ENCODE assay signal across 24 mouse cellular contexts in the genomic region with DNA sequence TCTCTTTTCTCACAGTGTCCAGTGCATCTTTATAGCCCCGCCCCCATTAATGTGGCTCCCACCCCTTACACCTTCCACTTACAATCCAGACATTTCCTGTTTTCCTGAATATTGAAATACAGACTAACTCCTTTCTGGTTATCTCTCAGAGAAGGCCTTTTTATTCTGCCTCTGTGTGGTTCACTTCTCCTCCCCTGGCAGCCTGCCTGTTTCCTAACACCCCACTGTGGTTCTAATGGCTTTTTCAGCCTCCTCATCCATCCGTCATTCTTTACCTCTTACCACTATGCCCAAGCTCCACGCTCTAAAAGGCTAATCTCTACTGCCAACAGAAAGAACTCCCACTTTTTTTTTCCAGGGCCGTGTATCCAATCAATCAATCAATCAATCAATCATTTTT. TPM values are rescaled to one million over a fixed set of nuclear protein-coding genes. Genes with fewer than 3 reads are reported as not detected.
DNase-seq lines count a peak whose midpoint lies in the region; ATAC-seq and TF ChIP-seq lines count a peak whose summit lies in the region.
"Had no signal": no experiment of that assay in that cellular context is flagged by ENCODE, and none has a peak within 500 bp of the region (broad histone marks: within the 10 kb centered on the region; RNA-seq: fewer than 3 reads in every experiment).

No protein-coding gene starts in this region.

- H3K9me3 ChIP-seq in forebrain, embryonic 11.5 days (ENCODE audit: control insufficient read depth, low read length): no peaks in the 10 kb centered on the region
- no peaks in the 10 kb centered on the region for H3K9me3 ChIP-seq in forebrain, embryonic 14.5 days (replicated peaks; ENCODE audit: control insufficient read depth, low read length)
- no peaks in the 10 kb centered on the region for H3K9me3 ChIP-seq in stomach, embryonic 16.5 days (replicated peaks; ENCODE audit: control insufficient read depth, low read length)
- H3K9me3 ChIP-seq in stomach, postnatal 0 days (ENCODE audit: control insufficient read depth, low read length): no peaks in the 10 kb centered on the region
- H3K9me3 ChIP-seq: embryonic facial prominence, embryonic 13.5 days; forebrain, embryonic 10.5 days; heart, embryonic 13.5 days; limb, embryonic 12.5 days; liver, embryonic 15.5 days; neural tube, embryonic 12.5 days had no signal

- 64% methylated on average over 4 of the region's 4 CpGs for WGBS in forebrain, embryonic 11.5 days
- WGBS in forebrain, embryonic 14.5 days: 58% methylated on average over 4 of the region's 4 CpGs
- WGBS in stomach, embryonic 16.5 days: 55% methylated on average over 4 of the region's 4 CpGs
- WGBS in stomach, postnatal 0 days: 60% methylated on average over 4 of the region's 4 CpGs

- H3K27me3 ChIP-seq in forebrain, embryonic 11.5 days (ENCODE audit: control insufficient read depth, insufficient read depth, low read length): no peaks in the 10 kb centered on the region
- H3K27me3 ChIP-seq in forebrain, embryonic 14.5 days (replicated peaks; ENCODE audit: control insufficient read depth, insufficient read depth, low read length): no peaks in the 10 kb centered on the region
- H3K27me3 ChIP-seq in stomach, embryonic 16.5 days (ENCODE audit: control insufficient read depth, insufficient read depth, low read length): no peaks in the 10 kb centered on the region
- no peaks in the 10 kb centered on the region for H3K27me3 ChIP-seq in stomach, postnatal 0 days (ENCODE audit: control insufficient read depth, insufficient read depth, low read length)
- H3K27me3 ChIP-seq: embryonic facial prominence, embryonic 13.5 days; heart, embryonic 13.5 days; limb, embryonic 12.5 days; liver, embryonic 15.5 days; neural tube, embryonic 12.5 days had no signal

- no peak for TF ChIP-seq CTCF in stomach, postnatal 0 days (IDR thresholded peaks at IDR 0.05; ENCODE audit: low read depth)

- no peak for DNase-seq in forebrain, embryonic 11.5 days (ENCODE audit: low spot score)
- DNase-seq in forebrain, embryonic 14.5 days (ENCODE audit: low spot score): no peak
- DNase-seq in stomach, postnatal 0 days (ENCODE audit: low spot score): no peak
- DNase-seq in cerebellum, postnatal 14 days: peak; percentile 37 to 48
- DNase-seq in spleen, adult 18-20 months: no peak
- DNase-seq: adrenal gland, postnatal 36 days; B cell, adult 2 months; forebrain, postnatal 0 days; gastrocnemius, postnatal 10 days; heart, postnatal 10 days; kidney, adult 8-10 months; kidney, postnatal 10 days; lung, embryonic 14.5 days; lung, postnatal 14 days; right cerebral cortex, adult 18-20 months had no signal

- no peak overlapping the region for H3K9ac ChIP-seq in forebrain, embryonic 11.5 days (ENCODE audit: low read length)
- no peak overlapping the region for H3K9ac ChIP-seq in forebrain, embryonic 14.5 days (ENCODE audit: low read length)
- H3K9ac ChIP-seq in stomach, embryonic 16.5 days (ENCODE audit: low read length): no peak overlapping the region
- no peak overlapping the region for H3K9ac ChIP-seq in stomach, postnatal 0 days (ENCODE audit: low read length)
- H3K9ac ChIP-seq: embryonic facial prominence, embryonic 13.5 days; forebrain, postnatal 0 days; heart, embryonic 13.5 days; limb, embryonic 12.5 days; liver, embryonic 15.5 days; lung, embryonic 14.5 days; neural tube, embryonic 12.5 days had no signal

- no peak overlapping the region for H3K27ac ChIP-seq in forebrain, embryonic 11.5 days (ENCODE audit: low read depth, low read length)
- H3K27ac ChIP-seq in forebrain, embryonic 14.5 days (ENCODE audit: low read depth, low read length): no peak overlapping the region
- 0 out of 2 replicates have a peak overlapping the region, but pooled peaks have one; percentile 5 for H3K27ac ChIP-seq in stomach, embryonic 16.5 days (ENCODE audit: low read length)
- H3K27ac ChIP-seq in stomach, postnatal 0 days (replicated peaks): no peak overlapping the region
- H3K27ac ChIP-seq: embryonic facial prominence, embryonic 13.5 days; forebrain, embryonic 10.5 days; heart, embryonic 13.5 days; limb, embryonic 12.5 days; liver, embryonic 15.5 days; neural tube, embryonic 12.5 days had no signal

- 0 out of 2 replicates have a peak, but pooled peaks have one; percentile 15 for ATAC-seq in forebrain, embryonic 11.5 days (replicated peaks; ENCODE audit: low FRiP score)
- ATAC-seq in forebrain, embryonic 14.5 days: no peak
- no peak for ATAC-seq in stomach, embryonic 16.5 days (ENCODE audit: insufficient read depth, low FRiP score)
- ATAC-seq in stomach, postnatal 0 days (ENCODE audit: low FRiP score, low TSS enrichment): no peak
- ATAC-seq: forebrain, postnatal 0 days; intestine, embryonic 16.5 days; midbrain, embryonic 16.5 days had no signal

- H3K4me2 ChIP-seq in forebrain, embryonic 11.5 days (ENCODE audit: low read depth, low read length, severe bottlenecking): no peak overlapping the region
- H3K4me2 ChIP-seq in forebrain, embryonic 14.5 days (ENCODE audit: low read length): no peak overlapping the region
- no peak overlapping the region for H3K4me2 ChIP-seq in stomach, embryonic 16.5 days (ENCODE audit: low read depth, low read length)
- H3K4me2 ChIP-seq in stomach, postnatal 0 days (replicated peaks; ENCODE audit: low read depth): no peak overlapping the region
- H3K4me2 ChIP-seq: embryonic facial prominence, embryonic 13.5 days; heart, embryonic 13.5 days; limb, embryonic 12.5 days; liver, embryonic 15.5 days; lung, embryonic 14.5 days; neural tube, embryonic 12.5 days had no signal

- no peaks in the 10 kb centered on the region for H3K36me3 ChIP-seq in forebrain, embryonic 11.5 days (ENCODE audit: control insufficient read depth, insufficient read depth, low read length)
- no peaks in the 10 kb centered on the region for H3K36me3 ChIP-seq in forebrain, embryonic 14.5 days (ENCODE audit: control insufficient read depth, insufficient read depth, low read length)
- no peaks in the 10 kb centered on the region for H3K36me3 ChIP-seq in stomach, embryonic 16.5 days (ENCODE audit: control insufficient read depth, insufficient read depth, low read length)
- no peaks in the 10 kb centered on the region for H3K36me3 ChIP-seq in stomach, postnatal 0 days (ENCODE audit: control insufficient read depth, insufficient read depth, low read length)
- H3K36me3 ChIP-seq: embryonic facial prominence, embryonic 13.5 days; forebrain, embryonic 10.5 days; heart, embryonic 13.5 days; limb, embryonic 12.5 days; neural tube, embryonic 12.5 days had no signal

- no peak overlapping the region for H3K4me3 ChIP-seq in forebrain, embryonic 11.5 days (ENCODE audit: low read depth, low read length)
- H3K4me3 ChIP-seq in forebrain, embryonic 14.5 days (ENCODE audit: low read depth, low read length): no peak overlapping the region
- no peak overlapping the region for H3K4me3 ChIP-seq in stomach, embryonic 16.5 days (replicated peaks; ENCODE audit: low read length)
- H3K4me3 ChIP-seq in stomach, postnatal 0 days (ENCODE audit: low read depth, low read length): no peak overlapping the region
- H3K4me3 ChIP-seq: embryonic facial prominence, embryonic 13.5 days; forebrain, embryonic 10.5 days; heart, embryonic 13.5 days; limb, embryonic 12.5 days; liver, embryonic 15.5 days; neural tube, embryonic 12.5 days had no signal

- TF ChIP-seq EP300 in stomach, postnatal 0 days (optimal IDR thresholded peaks at IDR 0.05): no peak

- no peaks in the 10 kb centered on the region for H3K4me1 ChIP-seq in forebrain, embryonic 11.5 days (replicated peaks; ENCODE audit: control insufficient read depth, insufficient read depth, low read length)
- no peaks in the 10 kb centered on the region for H3K4me1 ChIP-seq in forebrain, embryonic 14.5 days (ENCODE audit: control insufficient read depth, insufficient read depth, low read length)
- H3K4me1 ChIP-seq in stomach, embryonic 16.5 days (ENCODE audit: control insufficient read depth, insufficient read depth, low read length): no peaks in the 10 kb centered on the region
- no peaks in the 10 kb centered on the region for H3K4me1 ChIP-seq in stomach, postnatal 0 days (replicated peaks; ENCODE audit: control insufficient read depth, insufficient read depth)
- H3K4me1 ChIP-seq: embryonic facial prominence, embryonic 13.5 days; forebrain, embryonic 10.5 days; heart, embryonic 13.5 days; limb, embryonic 12.5 days; liver, embryonic 15.5 days had no signal

RNA-seq across cellular contexts. Expression of gene Slc39a8, which starts 44.0 kb away (rescaled TPM):
- polyA plus RNA-seq in forebrain, embryonic 11.5 days (2014; fragmentation: Nextera tagmentation; extraction: Ambion mirVana): 21.2 and 22.4 TPM in 2 replicates
- polyA plus RNA-seq in forebrain, embryonic 14.5 days (2014; fragmentation: Nextera tagmentation; extraction: Ambion mirVana): 7.2 and 9.1 TPM in 2 replicates
- polyA plus RNA-seq in stomach, embryonic 16.5 days (2015; fragmentation: Nextera tagmentation; extraction: Ambion mirVana): 5.9 and 8.1 TPM in 2 replicates
- polyA plus RNA-seq in stomach, postnatal 0 days (2015; fragmentation: Nextera tagmentation; extraction: Ambion mirVana): 2.6 and 3.6 TPM in 2 replicates

Comparison
In these comparisons a context has a peak if more than half of its experiments do, and no peak if none do; other contexts are left out.
1. DNase-seq: peak in cerebellum, postnatal 14 days (2 of 2); none in forebrain, embryonic 11.5 days (single experiment), forebrain, embryonic 14.5 days (single experiment), stomach, postnatal 0 days (single experiment) and spleen, adult 18-20 months (0 of 2).